Mouse (Mus musculus): Measurements from ENCODE around the gene Magi2.
"Not testable (repeated sequence)": the region's sequence is repeated elsewhere in the genome, so short reads cannot be mapped to it uniquely, and the experiment has no call there.

The Magi2 gene

GRCm38 (mm10) chr5:19429290-19429689, 202.5 kb downstream of the Magi2 start:
- peak; percentile 28 to 79 for DNase-seq (ENCODE audit: low spot score in 2 of 2)

GRCm38 (mm10) chr5:19462541-19462940, 235.7 kb downstream of the Magi2 start:
- no peak for DNase-seq (ENCODE audit: low spot score in 2 of 2)

DNA sequence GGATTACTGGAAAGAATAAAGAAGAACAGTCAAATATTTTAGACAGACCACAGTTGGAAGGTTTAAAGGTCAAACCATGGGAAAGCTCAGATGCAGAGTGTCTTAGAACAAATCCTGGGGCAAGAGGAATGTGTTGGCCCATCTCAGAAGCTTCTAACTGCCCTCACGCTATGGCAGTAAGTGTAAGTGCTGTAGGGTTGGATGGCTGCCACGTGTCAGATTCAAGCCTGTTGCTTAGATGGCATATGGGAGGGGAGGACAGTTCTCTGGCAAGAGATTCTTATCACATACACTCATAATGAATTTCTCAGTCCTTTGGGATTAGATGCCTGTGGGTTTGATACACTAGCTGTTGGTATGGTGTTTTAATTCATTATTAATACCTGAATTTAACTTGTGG, 238.5 kb downstream of the Magi2 start:
- no peak for DNase-seq (ENCODE audit: low spot score in 2 of 2)

DNA sequence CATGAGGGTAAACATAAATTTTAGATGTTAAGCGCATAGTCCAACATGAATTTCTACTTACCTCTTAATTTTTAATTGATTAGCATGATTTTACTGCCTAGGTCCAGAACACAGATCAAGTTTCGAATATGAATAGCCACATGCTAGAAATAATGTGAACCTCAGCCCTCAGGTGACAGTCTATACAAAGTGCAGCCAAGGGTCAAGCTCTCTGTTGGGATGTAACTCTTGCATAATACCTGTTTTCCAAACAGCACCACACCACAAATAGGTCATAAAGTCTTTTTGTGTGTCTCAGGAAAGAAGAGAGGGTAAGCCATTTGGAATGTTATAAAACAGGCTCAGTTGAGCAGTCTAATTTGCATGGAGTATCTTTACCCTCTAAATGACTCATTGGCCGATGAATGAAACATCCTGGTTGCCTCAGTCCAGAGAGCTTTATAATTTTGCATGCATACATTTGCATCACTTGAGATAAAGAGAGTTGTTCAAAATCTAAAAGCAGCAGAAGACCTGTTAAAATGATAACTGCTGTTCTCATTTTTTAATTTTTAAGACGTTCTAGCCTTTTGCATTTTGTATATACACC, 246.1 kb downstream of the Magi2 start:
- no peak for DNase-seq (ENCODE audit: low spot score in 2 of 2)

GRCm38 (mm10) chr5:19482981-19483380, 256.1 kb downstream of the Magi2 start:
- DNase-seq (ENCODE audit: low spot score in 2 of 2): peak in 1 of 2 experiments; percentile 17

- no peak for DNase-seq (ENCODE audit: low spot score in 2 of 2)
These were observed 261.1 kb downstream of the Magi2 start for GRCm38 (mm10) chr5:19487947-19488346.

- peak in 1 of 2 experiments; percentile 49 for DNase-seq (ENCODE audit: low spot score in 2 of 2)
These were observed 274.2 kb downstream of the Magi2 start for GRCm38 (mm10) chr5:19501005-19501404.

DNA sequence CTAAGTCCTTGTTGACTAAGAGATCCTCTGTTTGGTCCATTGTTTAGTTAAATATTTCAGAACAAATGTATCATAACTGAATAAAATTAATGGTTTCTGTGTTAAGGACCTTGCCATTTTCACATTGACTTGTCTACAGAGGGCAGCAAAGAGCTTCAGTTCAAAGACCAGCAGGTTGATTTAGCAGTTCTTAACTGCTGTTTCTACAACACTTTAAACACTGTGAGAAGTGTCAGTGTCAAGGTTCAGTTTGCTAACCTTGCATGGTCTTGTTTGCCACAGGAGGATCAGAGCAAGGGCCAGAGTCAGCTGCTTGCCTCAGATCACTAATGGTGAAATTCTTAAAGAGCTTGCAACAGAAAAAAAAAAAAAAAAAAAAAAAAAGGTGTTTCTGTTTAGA, 295.3 kb downstream of the Magi2 start:
- no peak for DNase-seq (ENCODE audit: low spot score in 2 of 2)

DNA sequence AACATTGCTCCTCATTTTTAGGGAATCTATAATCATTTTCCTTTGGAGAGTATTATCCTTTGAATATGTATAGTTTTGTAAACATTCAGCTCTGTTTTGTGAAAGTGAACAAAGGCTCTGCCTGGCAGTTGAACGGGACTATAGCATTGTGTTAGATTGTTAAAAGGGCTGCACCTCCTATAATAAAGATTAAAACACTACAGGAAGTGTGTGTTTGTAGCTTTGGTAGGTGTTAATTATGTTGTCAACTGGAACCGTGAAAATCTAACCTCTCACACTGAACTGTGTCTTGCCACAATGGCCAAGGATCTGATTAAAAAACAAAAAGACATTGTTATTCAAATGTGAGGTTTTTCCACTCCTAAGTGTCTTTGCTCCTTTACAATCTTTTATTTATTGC, 312.5 kb downstream of the Magi2 start:
- no peak for DNase-seq (ENCODE audit: low spot score in 2 of 2)

GRCm38 (mm10) chr5:19546424-19546823, 319.6 kb downstream of the Magi2 start:
- peak; percentile 46 to 48 for DNase-seq (ENCODE audit: low spot score in 2 of 2)

GRCm38 (mm10) chr5:19546900-19547299, 320.1 kb downstream of the Magi2 start:
- DNase-seq (ENCODE audit: low spot score in 2 of 2): no peak

- DNase-seq (ENCODE audit: low spot score in 2 of 2): peak; percentile 39 to 64
These were observed 326.7 kb downstream of the Magi2 start for GRCm38 (mm10) chr5:19553510-19553909.

- DNase-seq (ENCODE audit: low spot score in 2 of 2): no peak
These were observed 338.8 kb downstream of the Magi2 start for GRCm38 (mm10) chr5:19565636-19566035.

- DNase-seq (ENCODE audit: low spot score in 2 of 2): not testable (repeated sequence)
These were observed 339.3 kb downstream of the Magi2 start for GRCm38 (mm10) chr5:19566136-19566535.

- no peak for DNase-seq (ENCODE audit: low spot score in 2 of 2)
These were observed 380.9 kb downstream of the Magi2 start for GRCm38 (mm10) chr5:19607700-19608099.

DNA sequence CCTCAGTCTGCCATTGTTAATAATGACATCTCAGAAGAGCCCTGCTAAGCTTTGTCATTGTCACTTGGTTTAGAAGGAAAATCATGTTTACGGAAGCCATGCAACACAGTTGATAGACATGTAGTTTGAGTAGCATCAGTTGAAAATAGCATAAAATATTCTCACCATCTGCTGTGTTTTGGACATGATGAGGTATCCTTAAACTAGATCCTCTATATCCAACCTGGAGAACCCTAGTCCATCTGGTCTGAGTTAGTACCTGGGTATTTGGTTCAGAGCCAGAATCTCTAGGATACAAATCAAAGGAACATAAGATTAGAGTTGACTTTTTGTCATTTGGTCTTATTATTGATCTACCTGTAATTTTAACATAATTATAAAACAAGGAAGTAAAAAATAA, 385.0 kb downstream of the Magi2 start:
- no peak for DNase-seq (ENCODE audit: low spot score in 2 of 2)

GRCm38 (mm10) chr5:19621678-19622077, 394.8 kb downstream of the Magi2 start:
- DNase-seq (ENCODE audit: low spot score in 2 of 2): no peak

DNA sequence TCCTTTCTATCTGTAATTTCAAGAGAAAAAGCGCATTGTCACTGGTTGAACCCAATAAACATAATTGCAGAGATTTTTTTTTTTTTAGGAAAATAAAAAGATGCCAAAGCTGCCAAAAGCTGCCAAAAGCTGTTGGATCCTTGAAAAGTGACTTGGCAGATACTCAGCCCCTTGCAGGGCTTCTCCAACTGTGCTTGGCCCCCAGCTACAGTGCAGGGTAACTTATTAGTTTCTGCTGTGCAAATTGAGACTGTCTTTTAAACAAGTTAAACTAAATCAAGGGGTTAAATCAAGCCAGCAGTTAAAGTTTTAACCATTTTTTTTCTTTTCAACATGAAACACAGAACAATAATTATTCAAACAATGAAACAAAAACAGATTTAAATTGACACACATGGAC, 407.1 kb downstream of the Magi2 start:
- no peak for DNase-seq (ENCODE audit: low spot score in 2 of 2)

GRCm38 (mm10) chr5:19637789-19638188, 411.0 kb downstream of the Magi2 start:
- no peak for DNase-seq (ENCODE audit: low spot score in 2 of 2)

GRCm38 (mm10) chr5:19655986-19656385, 429.1 kb downstream of the Magi2 start:
- no peak for DNase-seq (ENCODE audit: low spot score in 2 of 2)

DNA sequence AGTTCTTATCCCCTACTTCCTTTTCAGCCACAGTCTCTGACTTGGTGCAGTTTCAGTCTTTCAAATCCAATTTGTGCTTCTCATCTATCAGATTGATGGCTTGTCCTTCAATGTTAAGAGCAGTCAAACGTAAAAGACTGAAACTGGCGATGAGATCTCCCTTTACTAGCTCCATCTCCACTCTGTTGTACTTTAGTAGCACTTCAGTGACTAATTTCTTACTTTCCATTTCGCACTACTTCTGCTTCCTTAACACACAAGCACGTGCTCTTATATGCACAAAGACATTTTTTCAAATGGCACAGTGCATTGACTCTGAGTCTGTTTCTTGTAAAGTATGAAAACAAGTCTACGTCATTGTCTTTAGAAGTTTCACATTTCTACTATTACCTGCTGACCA, 439.6 kb downstream of the Magi2 start:
- no peak for DNase-seq (ENCODE audit: low spot score in 2 of 2)

DNA sequence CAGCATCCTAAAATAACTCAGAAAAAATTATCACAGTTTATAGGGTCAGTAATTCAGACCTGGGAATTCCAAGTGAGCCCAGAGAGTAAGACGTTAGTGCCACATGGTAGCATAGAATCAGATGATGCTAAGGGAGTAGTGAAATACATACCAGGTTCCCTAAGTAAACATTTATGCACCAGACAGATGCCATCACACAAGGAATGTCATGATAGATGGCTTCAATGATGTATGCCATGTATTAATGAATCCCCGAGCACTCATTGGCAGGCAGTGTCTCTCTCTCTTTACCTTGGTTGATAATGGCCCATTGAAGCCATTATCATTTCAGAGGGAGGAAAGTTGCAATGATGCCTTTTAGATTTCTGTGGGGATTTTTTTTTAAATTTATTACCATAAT, 490.5 kb downstream of the Magi2 start:
- DNase-seq (ENCODE audit: low spot score in 2 of 2): no peak

- DNase-seq (ENCODE audit: low spot score in 2 of 2): no peak
These were observed 499.4 kb downstream of the Magi2 start for GRCm38 (mm10) chr5:19726277-19726676.

DNA sequence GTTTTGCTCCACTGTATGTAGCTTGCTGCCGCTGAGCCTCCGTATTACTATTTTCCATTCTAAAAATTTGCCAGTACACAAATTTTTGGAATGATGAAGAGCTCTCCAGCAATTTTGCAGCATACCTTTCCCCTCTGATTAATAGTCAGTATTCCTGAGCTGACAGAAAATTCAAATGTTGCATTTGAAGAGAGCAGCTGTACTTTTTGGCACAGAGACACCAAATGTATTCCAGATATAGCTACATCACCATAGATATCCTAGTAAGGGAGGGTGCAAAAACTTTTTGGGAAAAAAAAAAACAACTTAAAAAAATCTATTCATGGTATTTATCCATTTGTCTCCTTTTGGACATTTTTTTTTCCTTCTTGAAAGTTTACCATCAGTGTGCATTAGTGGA, 518.5 kb downstream of the Magi2 start:
- DNase-seq (ENCODE audit: low spot score in 2 of 2): peak in 1 of 2 experiments; percentile 15

Data from left cerebral cortex, adult 9 months (tissue).